ENCODE assay signal across 10 mouse cellular contexts in the genomic region with DNA sequence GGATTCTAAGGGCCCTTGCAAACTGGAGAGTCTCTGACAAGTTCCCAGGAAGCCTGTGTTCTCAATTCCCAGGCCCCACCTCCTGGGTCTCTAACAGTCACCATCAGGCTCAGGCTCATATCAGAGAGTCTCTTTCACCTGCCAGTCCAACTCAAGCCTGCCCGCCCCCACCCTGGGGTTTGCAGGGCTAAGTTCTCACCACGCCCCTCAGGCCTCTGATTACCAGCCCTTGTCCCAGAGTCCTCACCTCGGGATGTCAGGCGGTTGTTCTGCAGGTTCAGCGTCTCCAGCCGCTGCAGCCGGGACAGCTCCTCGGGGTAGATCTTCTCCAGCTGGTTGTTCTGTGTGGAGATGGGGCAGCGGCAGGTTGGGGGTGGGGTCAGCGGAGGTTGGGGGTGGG. TPM values are rescaled to one million over a fixed set of nuclear protein-coding genes. Genes with fewer than 3 reads are reported as not detected.
DNase-seq lines count a peak whose midpoint lies in the region; TF ChIP-seq lines count a peak whose summit lies in the region.
"Had no signal": no experiment of that assay in that cellular context is flagged by ENCODE, and none has a peak within 500 bp of the region (broad histone marks: within the 10 kb centered on the region; RNA-seq: fewer than 3 reads in every experiment).

No protein-coding gene starts in this region.

- WGBS in lung, adult 2 months, result 36% methylated on average over 10 of the region's 10 CpGs

- H3K4me1 ChIP-seq in lung, adult 2 months (ENCODE audit: control insufficient read depth, insufficient read depth, low read length), result no peaks in the 10 kb centered on the region; the same call in 1 of the 2 replicates

- peak; percentile 28 for DNase-seq in MEL-GATA-1-ER (ENCODE audit: extremely low read depth, low read depth)
- DNase-seq in embryo, embryonic 10.5 days (ENCODE audit: low spot score), result peak; percentile 52
- peak; percentile 82 for DNase-seq in kidney, adult 9 months
- peak; percentile 48 for DNase-seq in lung, adult 2 months
- DNase-seq in frontal cortex, postnatal 25 days (ENCODE audit: low spot score in 2 of 2), result no peak
- no peak for DNase-seq in left cerebral cortex, adult 8-10 months (ENCODE audit: low spot score in 2 of 2)
- no peak for DNase-seq in cerebellum, postnatal 14 days
- DNase-seq in urinary bladder, postnatal 4 days (ENCODE audit: low spot score in 2 of 2), result no peak
- DNase-seq: thymus, postnatal 36 days had no signal

- peak; percentile 30; the same call in 1 of the 2 replicates for TF ChIP-seq POLR2A in lung, adult 2 months (IDR thresholded peaks at IDR 0.05; ENCODE audit: borderline replicate concordance, extremely low read depth, low read depth, low read length)

- no peak for TF ChIP-seq CTCF in lung, adult 2 months (IDR thresholded peaks at IDR 0.05; ENCODE audit: insufficient read depth, low read length)

- H3K4me3 ChIP-seq in lung, adult 2 months (replicated peaks; ENCODE audit: extremely low read depth, low read depth, low read length), result no peak overlapping the region

RNA-seq across cellular contexts. Expression of gene Slc1a7, which starts 57.1 kb away (rescaled TPM):
- polyA plus RNA-seq in lung, adult 2 months (2012; rRNA removed), result 0.39 and 0.48 TPM in 2 replicates
- under 1 TPM in 3 of 4 experiments, not detected in 1; 0.24 to 0.42 (median 0.27) TPM for total RNA-seq in left cerebral cortex, adult 8-10 months (2022)
- total RNA-seq: midbrain, postnatal 0 days had no signal

Comparison
In these comparisons a context has a peak if more than half of its experiments do, and no peak if none do; other contexts are left out.
1. DNase-seq: peak in MEL-GATA-1-ER (single experiment), embryo, embryonic 10.5 days (single experiment), kidney, adult 9 months (single experiment) and lung, adult 2 months (single experiment); none in frontal cortex, postnatal 25 days (0 of 2), left cerebral cortex, adult 8-10 months (0 of 2), cerebellum, postnatal 14 days (0 of 2) and urinary bladder, postnatal 4 days (0 of 2).